Mouse (Mus musculus) MEL-GATA-1-ER (cell line): ENCODE measurements at regions not wholly inside any gene's neighbourhood (a gene's known extent, or its start where the extent isn't known, plus 50 kb on each side); places are given as distances from the start of the nearest gene placed in this dataset.

ENCODE experiments used
- DNase-seq: peaks from one replicate; pipeline ENCODE4 v3.0.0-alpha.2; 2012; ENCODE audit warnings: low read depth; ENCODE audit errors: extremely low read depth

GRCm38 (mm10) chr12:12766510-12767304 lies 175.0 kb downstream of the Mycn start:
- DNase-seq = no peak

DNA sequence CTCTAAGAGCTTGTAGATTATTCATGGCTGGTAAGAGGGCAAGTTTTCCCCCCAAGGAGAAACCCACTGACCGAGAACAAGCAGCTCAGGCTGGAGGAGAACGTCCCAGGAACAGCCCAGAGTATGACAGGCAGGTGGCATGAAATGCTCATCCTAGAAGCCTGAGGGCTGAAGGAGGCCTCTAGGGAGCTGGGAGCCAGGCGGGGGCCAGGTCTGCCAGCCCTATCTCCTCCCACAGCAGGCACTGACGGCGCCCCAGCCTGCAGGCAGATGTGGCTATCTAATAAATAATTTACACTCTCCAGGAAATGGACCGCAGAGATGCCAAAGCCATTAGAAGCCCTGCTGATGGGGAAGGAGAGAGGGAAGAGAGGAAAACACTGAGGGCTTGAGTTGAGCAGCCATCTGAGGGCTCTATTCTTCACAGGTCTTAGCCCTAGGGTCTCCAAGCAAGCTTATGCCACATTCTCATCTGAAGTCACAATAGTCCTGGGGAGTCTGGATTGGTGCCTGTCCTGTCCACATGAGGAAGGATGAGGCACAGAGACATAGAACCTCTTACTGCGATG lies 176.1 kb downstream of the Mycn start:
- DNase-seq = no peak

- DNase-seq = no peak
Observed at GRCm38 (mm10) chr12:12765055-12765454, 176.7 kb downstream of the Mycn start.

DNA sequence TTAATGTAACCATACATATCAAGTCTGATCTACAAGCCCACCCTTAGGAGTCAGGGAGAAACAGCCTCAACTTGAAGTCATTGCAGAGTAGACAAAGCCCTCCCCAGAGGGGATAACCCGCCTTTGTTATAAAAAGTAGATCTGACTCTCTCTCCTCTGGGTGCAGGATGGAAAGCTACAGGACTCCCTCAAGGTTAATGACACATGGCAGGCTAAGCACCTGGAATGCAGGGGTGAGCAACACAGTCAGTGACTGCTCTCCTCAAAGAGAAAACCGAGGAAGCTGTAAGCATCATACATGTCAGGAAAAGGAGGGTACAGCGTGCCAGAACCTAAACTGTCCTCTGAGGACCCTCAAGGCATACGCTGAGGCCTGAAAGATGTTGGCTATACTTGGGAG lies 177.1 kb downstream of the Mycn start:
- no peak for DNase-seq

GRCm38 (mm10) chr12:12756301-12756948 lies 185.3 kb downstream of the Mycn start:
- no peak for DNase-seq

DNA sequence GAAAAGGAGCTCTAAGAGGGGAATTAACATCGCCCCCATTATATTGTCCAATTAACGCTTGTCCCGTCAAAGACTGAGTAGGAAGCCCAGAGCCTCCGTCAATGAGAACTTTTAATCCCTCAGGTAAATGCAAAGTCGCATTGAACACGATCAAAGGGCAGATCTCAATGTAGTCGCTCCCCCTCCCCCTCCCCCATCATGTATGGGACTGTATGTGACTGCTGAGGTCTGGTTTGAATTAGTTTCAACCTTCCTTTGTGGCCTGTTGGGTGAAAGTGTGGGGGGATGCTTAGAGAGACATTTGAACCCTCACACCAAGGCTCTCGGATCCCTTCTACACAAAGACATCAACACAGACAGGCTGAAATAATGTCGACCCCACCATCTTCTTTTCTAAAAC lies 187.9 kb downstream of the Mycn start:
- no peak for DNase-seq

- DNase-seq = no peak
Observed at GRCm38 (mm10) chr12:12751670-12752426, 189.9 kb downstream of the Mycn start.

- no peak for DNase-seq
Observed at GRCm38 (mm10) chr12:12749690-12750089, 192.0 kb downstream of the Mycn start.

DNA sequence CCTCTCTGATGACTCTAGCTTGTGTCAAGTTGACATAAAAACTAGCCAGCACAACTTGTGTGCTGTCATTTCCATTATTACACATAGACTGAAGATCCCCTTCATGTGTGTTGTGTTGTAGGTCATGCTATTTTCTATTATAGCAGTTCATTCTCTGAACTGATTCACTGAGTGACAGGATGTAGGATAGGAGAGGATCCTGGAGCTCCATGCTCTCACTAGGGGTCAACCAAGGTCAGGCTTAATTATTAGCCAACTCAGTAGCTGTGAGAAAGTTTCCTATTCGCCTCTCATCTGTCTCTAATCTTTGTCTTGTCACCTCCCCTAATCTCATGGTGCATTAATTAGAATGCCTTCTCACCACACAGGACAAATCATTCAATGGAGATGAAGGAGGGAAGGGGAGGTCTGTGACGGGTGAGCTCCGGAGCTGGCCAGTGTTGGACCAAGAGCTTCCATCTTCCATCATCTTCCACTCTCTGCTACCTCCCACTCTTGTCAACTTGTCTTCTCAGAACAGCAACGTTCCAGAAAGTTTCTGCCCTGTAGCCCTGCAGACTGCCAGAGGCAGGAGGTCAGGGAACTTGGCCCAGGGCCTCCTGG lies 194.8 kb downstream of the Mycn start:
- no peak for DNase-seq

- no peak for DNase-seq
Observed at GRCm38 (mm10) chr12:12744492-12744891, 197.2 kb downstream of the Mycn start.

GRCm38 (mm10) chr12:12738631-12739331 lies 202.9 kb downstream of the Mycn start:
- DNase-seq = no peak

DNA sequence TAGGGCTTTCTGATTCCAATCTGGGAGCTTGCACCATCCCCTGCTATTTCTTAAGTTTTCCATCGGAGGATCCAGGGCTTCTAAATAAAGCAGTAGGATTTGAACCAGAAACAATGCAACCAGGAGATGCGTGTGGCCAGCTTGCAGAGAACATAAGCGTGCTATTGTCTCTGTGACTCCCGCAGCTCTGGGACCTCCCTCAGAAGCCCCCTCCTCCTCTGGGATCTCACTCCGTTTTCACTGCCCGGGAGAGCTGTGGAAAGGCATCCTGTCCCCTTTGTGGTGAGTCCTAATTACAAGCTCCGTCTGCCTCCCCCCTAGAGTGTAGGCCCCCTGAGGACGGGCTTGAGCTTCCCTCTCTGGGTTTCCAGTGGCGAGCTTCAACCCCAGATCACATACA lies 215.9 kb downstream of the Mycn start:
- DNase-seq = no peak

GRCm38 (mm10) chr12:12725075-12725474 lies 216.6 kb downstream of the Mycn start:
- no peak for DNase-seq

DNA sequence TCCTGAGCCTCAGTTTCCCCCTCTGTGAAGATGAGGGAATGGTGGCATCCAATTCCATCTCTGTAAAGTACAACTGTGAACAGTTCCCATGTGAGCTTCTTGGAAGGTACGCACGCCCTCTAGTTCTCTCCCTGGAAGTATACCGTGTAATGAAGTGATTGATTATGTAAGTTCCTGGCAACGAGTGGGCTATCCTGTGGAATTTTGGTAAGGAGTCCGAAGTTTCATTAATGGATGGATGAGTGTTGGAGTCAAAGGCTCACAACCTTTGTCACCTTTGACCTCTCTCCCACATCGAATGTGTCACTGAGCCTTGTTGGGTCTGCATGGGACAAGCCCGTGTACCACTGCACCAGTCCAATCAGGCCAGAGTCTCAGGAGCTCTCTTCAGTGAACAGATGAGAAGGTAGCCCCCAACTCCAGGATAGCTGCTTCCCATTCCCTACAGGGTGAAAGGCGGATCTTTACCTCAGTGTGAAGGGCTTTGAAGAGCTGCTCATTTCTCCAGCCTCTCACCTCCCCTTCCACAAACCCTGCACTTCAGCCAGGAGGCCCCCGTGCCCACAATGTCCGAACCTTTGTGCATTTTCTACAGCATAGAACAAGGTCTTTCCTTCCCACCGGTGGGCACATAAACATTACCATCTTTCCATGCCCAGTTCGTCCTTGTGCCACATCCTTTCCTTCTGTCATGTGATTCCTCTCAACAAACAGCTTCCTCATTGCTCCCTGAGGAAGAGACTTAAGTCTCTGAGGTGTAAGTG lies 217.8 kb downstream of the Mycn start:
- no peak for DNase-seq

DNA sequence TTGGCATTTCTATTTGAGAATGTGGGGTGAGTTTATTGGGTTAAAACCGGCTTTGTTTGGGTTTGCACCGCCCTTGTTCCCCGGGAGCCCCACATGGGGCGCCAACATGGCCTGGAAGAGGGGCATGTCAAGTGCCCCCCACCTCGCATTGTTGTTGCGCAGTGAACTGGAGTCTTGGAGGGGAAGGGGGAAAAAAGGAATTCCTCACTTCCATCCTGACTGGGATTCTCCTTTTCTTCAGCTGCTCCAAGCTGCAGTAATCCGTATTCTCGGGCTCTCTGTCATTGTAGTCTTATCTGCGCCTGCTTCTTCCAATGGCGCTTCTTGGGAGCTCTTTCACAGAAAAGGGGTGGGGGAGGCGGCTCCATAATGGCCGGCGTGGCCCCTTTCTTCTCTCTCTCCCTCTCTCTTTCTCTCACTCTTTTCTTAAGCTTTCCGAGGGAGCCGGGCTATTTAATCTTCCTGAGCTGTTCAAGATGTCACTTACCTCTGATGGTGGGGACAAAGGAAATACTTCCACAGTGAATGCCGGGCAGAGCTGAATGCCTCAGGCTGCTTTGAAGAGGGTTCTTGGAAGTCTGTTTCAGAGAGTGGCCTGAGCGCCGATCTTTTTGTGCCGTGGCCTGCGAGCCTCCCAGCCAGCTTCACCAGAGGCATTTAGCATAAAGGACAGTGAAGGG lies 218.6 kb downstream of the Mycn start:
- DNase-seq = no peak

- no peak for DNase-seq
Observed at GRCm38 (mm10) chr12:12716691-12717090, 225.0 kb downstream of the Mycn start.

- DNase-seq = no peak
Observed at GRCm38 (mm10) chr12:12715956-12716669, 225.6 kb downstream of the Mycn start.

GRCm38 (mm10) chr12:12715528-12715927 lies 226.2 kb downstream of the Mycn start:
- no peak for DNase-seq

- no peak for DNase-seq
Observed at GRCm38 (mm10) chr12:12710184-12710609, 231.5 kb downstream of the Mycn start.
